Mouse (Mus musculus): ENCODE data around the gene Tceal1.

Gene Tceal1

GRCm38 (mm10) chrX:136749329-136749728 lies 41.5 kb downstream of the Tceal1 start:
- no peak for DNase-seq (ENCODE audit: low spot score in 2 of 2)

DNA sequence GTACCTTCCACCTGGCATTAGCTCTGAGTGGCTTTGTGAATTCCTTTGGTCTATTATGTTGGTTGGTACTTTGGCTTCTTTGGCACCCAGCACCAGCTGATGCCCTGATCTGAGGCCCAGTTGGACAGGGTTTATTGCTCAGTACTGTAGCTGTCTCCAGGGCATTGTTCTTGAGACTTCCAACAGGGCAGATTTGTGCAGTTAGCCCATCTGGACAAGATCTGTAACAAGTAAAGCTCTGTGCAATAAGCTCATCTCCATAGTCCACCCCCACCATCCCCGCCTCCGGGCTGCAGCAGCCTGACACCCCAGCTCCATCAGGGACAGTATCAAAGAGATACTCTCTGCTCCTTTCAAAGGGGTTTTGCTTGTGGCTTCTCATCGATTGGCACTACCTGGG lies 47.7 kb downstream of the Tceal1 start:
- no peak for DNase-seq (ENCODE audit: low spot score in 2 of 2)

Data from frontal cortex, postnatal 14 days (tissue).